Mouse (Mus musculus) right cerebral cortex, postnatal 25 days (tissue): ENCODE results near the gene Cntfr.

Source experiments
- DNase-seq: peaks from one replicate; pipeline ENCODE4 v3.0.0; 2022

Gene Cntfr

GRCm38 (mm10) chr4:41641199-41641822 is 55.6 kb downstream of the Cntfr start:
- DNase-seq, result no peak

GRCm38 (mm10) chr4:41639913-41640507 is 56.9 kb downstream of the Cntfr start, which contains the start of gene Enho:
Gene Enho, minus strand, starts transcription at chr4:41640324.
- DNase-seq, result peak; percentile 95

- peak; percentile 25 for DNase-seq
Measured at GRCm38 (mm10) chr4:41639214-41639841, 57.6 kb downstream of the Cntfr start.

- no peak for DNase-seq
Measured at GRCm38 (mm10) chr4:41638828-41639213, 58.1 kb downstream of the Cntfr start.

GRCm38 (mm10) chr4:41638186-41638731 is 58.6 kb downstream of the Cntfr start:
- no peak for DNase-seq

- DNase-seq, result no peak
Measured at GRCm38 (mm10) chr4:41636882-41637635, 59.8 kb downstream of the Cntfr start.

GRCm38 (mm10) chr4:41636366-41636765 is 60.5 kb downstream of the Cntfr start:
- DNase-seq, result no peak

- no peak for DNase-seq
Measured at GRCm38 (mm10) chr4:41635906-41636305, 61.0 kb downstream of the Cntfr start.

GRCm38 (mm10) chr4:41635224-41635623 is 61.7 kb downstream of the Cntfr start:
- DNase-seq, result no peak

- DNase-seq, result no peak
Measured at GRCm38 (mm10) chr4:41634631-41635030, 62.3 kb downstream of the Cntfr start.

GRCm38 (mm10) chr4:41633001-41633400 is 63.9 kb downstream of the Cntfr start:
- DNase-seq, result no peak

GRCm38 (mm10) chr4:41631390-41631789 is 65.5 kb downstream of the Cntfr start:
- DNase-seq, result peak; percentile 47

- DNase-seq, result no peak
Measured at GRCm38 (mm10) chr4:41630196-41630595, 66.7 kb downstream of the Cntfr start.

- no peak for DNase-seq
Measured at GRCm38 (mm10) chr4:41628202-41628927, 68.5 kb downstream of the Cntfr start.

GRCm38 (mm10) chr4:41622071-41622470 is 74.8 kb downstream of the Cntfr start:
- no peak for DNase-seq

GRCm38 (mm10) chr4:41618916-41619746 is 77.8 kb downstream of the Cntfr start:
- no peak for DNase-seq

GRCm38 (mm10) chr4:41615661-41616599 is 81.0 kb downstream of the Cntfr start:
- DNase-seq, result peak; percentile 70

- DNase-seq, result peak; percentile 77
Measured at GRCm38 (mm10) chr4:41614156-41614555, 82.7 kb downstream of the Cntfr start.

GRCm38 (mm10) chr4:41612166-41612565 is 84.7 kb downstream of the Cntfr start:
- DNase-seq, result no peak

GRCm38 (mm10) chr4:41610594-41610980 is 86.3 kb downstream of the Cntfr start:
- DNase-seq, result no peak
